7 mouse cellular contexts compared by ENCODE assay signal in the genomic region with DNA sequence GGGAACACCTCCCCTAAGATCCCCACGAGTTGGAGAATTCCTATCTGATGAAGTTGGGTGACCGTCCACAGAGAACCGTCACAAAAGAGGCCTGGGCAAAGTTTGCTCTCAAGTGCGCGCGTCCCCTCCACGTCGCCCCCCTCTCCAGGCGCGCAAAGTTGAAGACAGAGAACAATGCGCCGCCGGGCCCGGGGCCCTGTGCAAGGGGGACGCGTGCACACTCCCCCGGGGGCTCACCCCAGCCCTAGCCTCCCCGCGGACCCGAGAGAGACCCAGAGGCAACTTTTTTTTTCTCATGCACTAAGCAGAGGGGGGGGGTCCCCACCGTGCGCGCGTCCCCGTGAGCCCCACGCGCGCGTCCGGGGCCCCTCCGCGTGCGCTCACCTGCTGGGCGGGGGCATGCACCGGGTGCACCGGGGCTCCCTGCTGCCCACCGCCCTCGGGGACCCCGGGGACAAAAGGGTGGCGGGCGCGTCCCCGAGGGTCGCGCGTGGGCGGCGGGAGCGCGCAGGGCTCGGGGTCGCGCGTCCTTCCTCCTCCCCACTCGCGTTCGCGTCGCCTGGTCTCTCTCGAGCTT. TPM values are rescaled to one million over a fixed set of nuclear protein-coding genes. Genes with fewer than 3 reads are reported as not detected.
A peak's percentile ranks its signal among the peaks of the same experiment; 100 is the strongest.
DNase-seq lines count a peak whose midpoint lies in the region; ATAC-seq and TF ChIP-seq lines count a peak whose summit lies in the region.

No protein-coding gene starts in this region.

- H3K27ac ChIP-seq in embryonic facial prominence, embryonic 14.5 days (replicated peaks; ENCODE audit: low read depth, low read length), result peak overlapping the region; percentile 94
- H3K27ac ChIP-seq in hindbrain, embryonic 14.5 days, result peak overlapping the region; percentile 93
- peak overlapping the region; percentile 71 for H3K27ac ChIP-seq in liver, adult 2 months (replicated peaks; ENCODE audit: insufficient read depth, low read depth, low read length)
- peak overlapping the region; percentile 94 for H3K27ac ChIP-seq in neural tube, embryonic 14.5 days (ENCODE audit: low read depth, low read length)

- peak overlapping the region; percentile 98 for H3K4me3 ChIP-seq in embryonic facial prominence, embryonic 14.5 days (ENCODE audit: low read depth, low read length)
- peak overlapping the region; percentile 92 for H3K4me3 ChIP-seq in hindbrain, embryonic 14.5 days (replicated peaks; ENCODE audit: low read length)
- H3K4me3 ChIP-seq in liver, adult 2 months (ENCODE audit: insufficient read depth, low read depth, low read length), result peak overlapping the region; percentile 96
- peak overlapping the region; percentile 90 for H3K4me3 ChIP-seq in neural tube, embryonic 14.5 days (ENCODE audit: low read depth, low read length)

- 1% methylated on average over 19 of the region's 60 CpGs for WGBS in embryonic facial prominence, embryonic 14.5 days
- WGBS in hindbrain, embryonic 14.5 days, result 2% methylated on average over 50 of the region's 60 CpGs
- under 1% methylated on average over 60 of the region's 60 CpGs for WGBS in liver, adult 2 months
- WGBS in neural tube, embryonic 14.5 days, result 0% methylated on average over 51 of the region's 60 CpGs

- peaks cover 9% of the 10 kb centered on the region; the same call in 1 of the 2 replicates for H3K79me2 ChIP-seq in liver, adult 2 months (ENCODE audit: control insufficient read depth, insufficient read depth, low read length)

- peaks cover 31% of the 10 kb centered on the region for H3K36me3 ChIP-seq in embryonic facial prominence, embryonic 14.5 days (ENCODE audit: control insufficient read depth, insufficient read depth, low read length)
- peaks cover 31% of the 10 kb centered on the region for H3K36me3 ChIP-seq in hindbrain, embryonic 14.5 days (replicated peaks; ENCODE audit: control insufficient read depth, insufficient read depth)
- no peaks in the 10 kb centered on the region for H3K36me3 ChIP-seq in liver, adult 2 months (ENCODE audit: control insufficient read depth, insufficient read depth, low read length)
- H3K36me3 ChIP-seq in neural tube, embryonic 14.5 days (ENCODE audit: control insufficient read depth, insufficient read depth, low read length), result peaks cover 21% of the 10 kb centered on the region

- no peak for ATAC-seq in embryonic facial prominence, embryonic 14.5 days (ENCODE audit: low read depth)
- ATAC-seq in hindbrain, embryonic 14.5 days (ENCODE audit: low FRiP score), result no peak
- ATAC-seq in neural tube, embryonic 14.5 days (ENCODE audit: low read depth), result peak; percentile 19; the same call in 1 of the 2 replicates
- no peak for ATAC-seq in megakaryocyte progenitor cell, adult 5-6 weeks (replicated peaks; ENCODE audit: poor library complexity)

- no peak for TF ChIP-seq POLR2A in liver, adult 2 months (IDR thresholded peaks at IDR 0.05; ENCODE audit: extremely low read depth, insufficient read depth, low read length)

- H3K27me3 ChIP-seq in embryonic facial prominence, embryonic 14.5 days (replicated peaks; ENCODE audit: control insufficient read depth, insufficient read depth, low read length), result no peaks in the 10 kb centered on the region
- no peaks in the 10 kb centered on the region for H3K27me3 ChIP-seq in hindbrain, embryonic 14.5 days (ENCODE audit: control insufficient read depth, insufficient read depth, low read length)
- no peaks in the 10 kb centered on the region for H3K27me3 ChIP-seq in liver, adult 2 months (ENCODE audit: control insufficient read depth, insufficient read depth, low read length)
- no peaks in the 10 kb centered on the region for H3K27me3 ChIP-seq in neural tube, embryonic 14.5 days (ENCODE audit: control insufficient read depth, insufficient read depth, low read length)

- DNase-seq in 416B (ENCODE audit: low read depth) (peak; percentile 39), A20 (ENCODE audit: low read depth, low spot score) (peak; percentile 67)
- peak; percentile 67 for DNase-seq in embryonic facial prominence, embryonic 14.5 days (ENCODE audit: low spot score)
- no peak for DNase-seq in hindbrain, embryonic 14.5 days (ENCODE audit: low spot score)
- DNase-seq in liver, adult 2 months (ENCODE audit: extremely low read depth, low read depth, low spot score), result no peak

- TF ChIP-seq CTCF in liver, adult 2 months (IDR thresholded peaks at IDR 0.05; ENCODE audit: low read depth, low read length), result no peak

- H3K9ac ChIP-seq in embryonic facial prominence, embryonic 14.5 days (ENCODE audit: low read depth, low read length), result peak overlapping the region; percentile 99
- H3K9ac ChIP-seq in hindbrain, embryonic 14.5 days, result peak overlapping the region; percentile 92
- peak overlapping the region; percentile 97 for H3K9ac ChIP-seq in liver, adult 2 months (ENCODE audit: low read depth, low read length)
- peak overlapping the region; percentile 94 for H3K9ac ChIP-seq in neural tube, embryonic 14.5 days (replicated peaks; ENCODE audit: low read depth, low read length)

- H3K4me1 ChIP-seq in embryonic facial prominence, embryonic 14.5 days (ENCODE audit: control insufficient read depth, insufficient read depth, low read length), result peaks cover 22% of the 10 kb centered on the region
- H3K4me1 ChIP-seq in hindbrain, embryonic 14.5 days (replicated peaks; ENCODE audit: control insufficient read depth, insufficient read depth, low read length), result peaks cover 21% of the 10 kb centered on the region
- peaks cover 14% of the 10 kb centered on the region for H3K4me1 ChIP-seq in liver, adult 2 months (ENCODE audit: control insufficient read depth, insufficient read depth, low read length)
- H3K4me1 ChIP-seq in neural tube, embryonic 14.5 days (ENCODE audit: control insufficient read depth, insufficient read depth, low read length), result peaks cover 17% of the 10 kb centered on the region

- peak overlapping the region; percentile 95 for H3K4me2 ChIP-seq in embryonic facial prominence, embryonic 14.5 days (ENCODE audit: low read depth, low read length)
- peak overlapping the region; percentile 62 for H3K4me2 ChIP-seq in hindbrain, embryonic 14.5 days (replicated peaks)
- H3K4me2 ChIP-seq in neural tube, embryonic 14.5 days (ENCODE audit: low read depth, low read length), result peak overlapping the region; percentile 75

- no peaks in the 10 kb centered on the region for H3K9me3 ChIP-seq in embryonic facial prominence, embryonic 14.5 days (ENCODE audit: control insufficient read depth, low read length)
- no peaks in the 10 kb centered on the region for H3K9me3 ChIP-seq in hindbrain, embryonic 14.5 days (ENCODE audit: control insufficient read depth, low read length)
- H3K9me3 ChIP-seq in neural tube, embryonic 14.5 days (ENCODE audit: control insufficient read depth, low read length), result no peaks in the 10 kb centered on the region

RNA-seq across cellular contexts. Expression of gene Tcf3, which starts 0.4 kb away (rescaled TPM):
- polyA plus RNA-seq in embryonic facial prominence, embryonic 14.5 days (2014; fragmentation: Nextera tagmentation; extraction: Ambion mirVana), result 93.7 and 112 TPM in 2 replicates
- 41.3 and 46.5 TPM in 2 replicates for polyA plus RNA-seq in hindbrain, embryonic 14.5 days (2014; fragmentation: Nextera tagmentation; extraction: Ambion mirVana)
- total RNA-seq in liver, adult 2 months (2014; rRNA removed), result 6.4 and 9.9 TPM in 2 replicates
- 19.6 and 20.2 TPM in 2 replicates for polyA plus RNA-seq in liver, adult 2 months (2012; rRNA removed)
- 30.4 and 42.1 TPM in 2 replicates for polyA plus RNA-seq in neural tube, embryonic 14.5 days (2014; fragmentation: Nextera tagmentation; extraction: Ambion mirVana)
- 29.9 and 35.3 TPM in 2 replicates for total RNA-seq in megakaryocyte progenitor cell, adult 5-6 weeks (2015)
- total RNA-seq in megakaryocyte progenitor cell, adult 5-6 weeks (2017), result 33.5 and 51.0 TPM in 2 replicates

RNA-seq across cellular contexts. Expression of gene Uqcr11, which starts 26.4 kb away (rescaled TPM):
- 751 and 879 TPM in 2 replicates for polyA plus RNA-seq in embryonic facial prominence, embryonic 14.5 days (2014; fragmentation: Nextera tagmentation; extraction: Ambion mirVana)
- polyA plus RNA-seq in hindbrain, embryonic 14.5 days (2014; fragmentation: Nextera tagmentation; extraction: Ambion mirVana), result 675 and 804 TPM in 2 replicates
- total RNA-seq in liver, adult 2 months (2014; rRNA removed), result 1,362 and 1,401 TPM in 2 replicates
- polyA plus RNA-seq in liver, adult 2 months (2012; rRNA removed), result 2,210 and 2,521 TPM in 2 replicates
- polyA plus RNA-seq in neural tube, embryonic 14.5 days (2014; fragmentation: Nextera tagmentation; extraction: Ambion mirVana), result 674 and 791 TPM in 2 replicates
- 202 and 210 TPM in 2 replicates for total RNA-seq in megakaryocyte progenitor cell, adult 5-6 weeks (2015)
- 184 and 263 TPM in 2 replicates for total RNA-seq in megakaryocyte progenitor cell, adult 5-6 weeks (2017)

RNA-seq across cellular contexts. Expression of gene Mbd3, which starts 33.7 kb away (rescaled TPM):
- polyA plus RNA-seq in embryonic facial prominence, embryonic 14.5 days (2014; fragmentation: Nextera tagmentation; extraction: Ambion mirVana), result 164 and 186 TPM in 2 replicates
- 152 and 161 TPM in 2 replicates for polyA plus RNA-seq in hindbrain, embryonic 14.5 days (2014; fragmentation: Nextera tagmentation; extraction: Ambion mirVana)
- total RNA-seq in liver, adult 2 months (2014; rRNA removed), result 21.1 and 32.8 TPM in 2 replicates
- 73.5 and 76.7 TPM in 2 replicates for polyA plus RNA-seq in liver, adult 2 months (2012; rRNA removed)
- polyA plus RNA-seq in neural tube, embryonic 14.5 days (2014; fragmentation: Nextera tagmentation; extraction: Ambion mirVana), result 162 and 166 TPM in 2 replicates
- 91.1 and 96.6 TPM in 2 replicates for total RNA-seq in megakaryocyte progenitor cell, adult 5-6 weeks (2015)
- total RNA-seq in megakaryocyte progenitor cell, adult 5-6 weeks (2017), result 82.8 and 90.8 TPM in 2 replicates

RNA-seq across cellular contexts. Expression of gene Mex3d, which starts 45.6 kb away (rescaled TPM):
- 6.2 and 6.4 TPM in 2 replicates for polyA plus RNA-seq in embryonic facial prominence, embryonic 14.5 days (2014; fragmentation: Nextera tagmentation; extraction: Ambion mirVana)
- polyA plus RNA-seq in hindbrain, embryonic 14.5 days (2014; fragmentation: Nextera tagmentation; extraction: Ambion mirVana), result 12.3 and 13.3 TPM in 2 replicates
- 1.0 and 2.6 TPM in 2 replicates for total RNA-seq in liver, adult 2 months (2014; rRNA removed)
- 2.1 and 2.4 TPM in 2 replicates for polyA plus RNA-seq in liver, adult 2 months (2012; rRNA removed)
- 11.5 and 12.2 TPM in 2 replicates for polyA plus RNA-seq in neural tube, embryonic 14.5 days (2014; fragmentation: Nextera tagmentation; extraction: Ambion mirVana)
- 1.9 and 4.3 TPM in 2 replicates for total RNA-seq in megakaryocyte progenitor cell, adult 5-6 weeks (2015)
- 2.7 and 7.9 TPM in 2 replicates for total RNA-seq in megakaryocyte progenitor cell, adult 5-6 weeks (2017)

Comparison
In these comparisons a context has a peak if more than half of its experiments do, and no peak if none do; other contexts are left out.
1. DNase-seq: peak in 416B (single experiment), A20 (single experiment) and embryonic facial prominence, embryonic 14.5 days (single experiment); none in hindbrain, embryonic 14.5 days (single experiment) and liver, adult 2 months (single experiment).
2. Peak in every context shown above with its lines, with median percentiles within 50 percentile points of each other: H3K27ac ChIP-seq, H3K4me2 ChIP-seq, H3K4me3 ChIP-seq and H3K9ac ChIP-seq.